Mouse (Mus musculus) ZHBTc4 (cell line): ENCODE measurements around the gene Cyren.

Experiments
- DNase-seq: peaks from one replicate; pipeline ENCODE4 v3.0.0-alpha.2; 2011; ENCODE audit warnings: low read depth, low spot score

Cyren gene

DNA sequence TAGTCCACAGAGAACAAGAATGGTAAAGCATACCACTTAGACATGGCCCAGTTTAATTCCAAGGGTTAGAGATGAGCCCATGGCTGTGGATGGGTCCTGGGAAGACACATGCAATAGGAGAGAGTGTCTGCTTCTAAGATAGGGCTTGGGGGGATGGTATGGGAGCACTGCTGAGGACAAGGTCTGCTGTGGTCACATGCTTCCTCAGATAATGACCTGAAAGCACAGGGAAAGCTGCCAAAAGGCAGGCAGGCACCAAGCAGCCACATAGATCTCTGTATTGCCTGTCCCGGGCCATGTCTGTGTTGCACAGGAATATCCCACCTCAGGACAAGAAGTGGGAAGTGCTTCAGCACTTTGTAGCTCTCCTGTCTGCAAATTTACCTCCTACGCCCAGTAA, 21.3 kb upstream of the Cyren start:
- DNase-seq = no peak

DNA sequence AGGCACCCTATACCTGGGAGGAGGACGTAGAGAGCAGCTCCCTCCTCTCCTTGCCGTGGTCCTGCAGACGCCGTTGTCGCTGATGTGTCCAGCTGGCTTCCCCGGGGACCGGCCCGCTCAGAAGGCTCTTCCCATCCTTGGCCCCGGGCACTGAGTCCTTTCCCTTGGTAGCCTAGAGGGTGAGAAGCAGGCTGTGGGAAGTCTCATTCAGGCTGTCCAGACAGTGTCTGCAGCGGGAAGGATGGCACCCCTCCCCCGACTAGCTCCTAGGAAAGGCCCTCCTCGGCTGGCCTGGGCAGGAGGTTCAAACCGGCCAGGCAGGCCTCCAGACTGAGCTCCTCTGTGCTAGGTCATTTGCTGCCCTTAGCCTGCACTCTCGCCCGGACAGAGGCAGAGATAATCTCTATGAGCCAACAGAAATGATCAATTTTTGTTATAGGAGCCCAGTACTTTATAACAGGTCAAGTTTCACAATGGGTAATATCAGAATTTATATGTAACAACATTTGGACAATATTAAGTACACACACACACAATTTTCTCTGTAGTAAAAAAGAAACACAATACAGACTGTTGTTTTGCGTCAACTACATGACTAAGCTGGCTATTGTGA, 18.4 kb upstream of the Cyren start:
- DNase-seq = no peak

DNA sequence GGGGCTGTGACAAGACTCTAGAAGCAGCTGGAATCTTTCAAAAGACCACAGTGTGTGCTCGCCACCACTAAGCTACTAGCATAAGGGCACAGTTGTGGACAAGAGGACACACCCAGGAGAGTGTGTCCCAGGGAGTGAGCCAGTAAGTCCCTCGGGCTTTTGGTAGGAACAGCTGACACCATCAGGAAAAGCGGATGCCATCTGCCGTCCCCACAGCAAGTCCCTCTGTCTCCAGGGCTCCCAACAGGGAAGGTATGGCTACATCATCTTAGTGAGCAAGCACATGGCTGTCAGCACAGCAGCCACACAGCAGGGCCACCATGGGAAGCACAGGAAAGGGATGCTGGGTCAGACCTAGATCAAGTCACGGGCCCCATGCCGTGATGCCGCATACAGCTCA, 17.7 kb upstream of the Cyren start:
- DNase-seq = no peak

DNA sequence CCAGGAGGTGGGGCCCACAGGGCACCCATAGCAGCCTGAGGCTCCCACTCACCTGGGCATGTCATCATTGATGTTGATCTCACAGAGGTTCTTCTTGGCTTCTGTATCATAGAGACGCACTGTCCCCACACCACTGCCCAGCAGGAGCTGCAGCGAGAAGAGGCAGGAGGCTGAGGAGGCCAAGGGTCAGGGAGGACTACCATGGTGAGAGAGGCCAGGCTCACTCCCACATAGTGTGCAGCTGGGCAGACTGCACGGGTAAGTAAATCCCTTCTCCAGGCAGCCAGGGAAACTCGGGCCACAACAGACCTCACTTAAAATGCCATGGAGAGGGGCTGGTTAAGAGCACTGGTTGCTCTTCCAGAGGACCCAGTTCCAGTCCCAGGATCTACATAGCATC, 11.3 kb upstream of the Cyren start:
- DNase-seq = no peak

DNA sequence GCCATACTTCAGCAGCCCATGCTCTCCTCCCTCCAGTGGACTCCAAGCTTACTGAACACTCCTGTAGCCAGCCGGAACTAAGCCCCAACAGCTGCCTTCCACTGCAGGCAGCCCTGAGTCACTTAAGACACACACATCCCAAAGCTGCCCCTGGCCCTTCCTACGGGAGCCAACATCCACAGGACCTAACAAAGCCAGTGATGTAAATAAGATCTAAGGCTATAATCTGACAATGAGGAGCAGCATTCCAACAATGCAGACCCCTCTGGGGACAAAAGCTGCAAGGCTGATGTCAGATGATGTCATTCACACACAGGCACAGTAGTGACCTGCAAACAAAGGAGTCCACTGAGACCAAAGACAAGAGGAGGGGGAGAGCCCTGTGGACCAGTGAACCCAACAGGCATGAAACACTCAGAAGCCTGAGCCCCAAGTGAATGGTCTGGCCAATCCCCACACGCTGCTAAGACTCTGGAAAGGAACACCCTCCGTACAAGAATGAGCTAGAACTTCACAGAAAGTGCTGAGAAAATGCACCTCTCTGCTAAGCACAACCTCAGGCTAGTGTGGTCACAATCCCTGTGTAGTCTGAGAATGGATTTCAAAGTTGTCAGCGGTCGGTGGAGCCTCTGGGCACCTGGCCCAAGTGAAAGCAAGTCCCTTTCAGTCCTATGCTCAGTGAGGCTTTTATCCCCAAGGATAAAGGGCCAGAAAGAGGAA, 9.4 kb upstream of the Cyren start:
- DNase-seq = no peak

DNA sequence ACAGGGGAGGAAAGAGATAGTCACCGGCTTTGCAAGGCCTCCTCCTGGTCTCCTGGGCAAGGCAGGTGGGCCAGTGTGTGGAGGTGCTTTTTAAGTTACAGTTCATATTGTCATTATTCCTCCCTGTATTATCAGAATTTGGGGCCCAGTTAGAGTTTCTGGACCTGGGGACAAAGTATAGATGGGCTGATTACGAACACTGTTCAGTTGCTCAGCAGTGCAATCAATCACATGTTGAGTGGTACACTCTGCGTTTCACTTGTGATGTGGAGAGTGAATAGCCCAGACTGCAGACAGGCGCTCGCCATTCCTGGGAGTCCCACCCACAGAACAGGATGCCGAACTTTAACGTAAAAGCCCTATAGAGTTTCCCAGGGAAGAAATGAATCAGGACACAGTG, 6.9 kb upstream of the Cyren start:
- DNase-seq = no peak

DNA sequence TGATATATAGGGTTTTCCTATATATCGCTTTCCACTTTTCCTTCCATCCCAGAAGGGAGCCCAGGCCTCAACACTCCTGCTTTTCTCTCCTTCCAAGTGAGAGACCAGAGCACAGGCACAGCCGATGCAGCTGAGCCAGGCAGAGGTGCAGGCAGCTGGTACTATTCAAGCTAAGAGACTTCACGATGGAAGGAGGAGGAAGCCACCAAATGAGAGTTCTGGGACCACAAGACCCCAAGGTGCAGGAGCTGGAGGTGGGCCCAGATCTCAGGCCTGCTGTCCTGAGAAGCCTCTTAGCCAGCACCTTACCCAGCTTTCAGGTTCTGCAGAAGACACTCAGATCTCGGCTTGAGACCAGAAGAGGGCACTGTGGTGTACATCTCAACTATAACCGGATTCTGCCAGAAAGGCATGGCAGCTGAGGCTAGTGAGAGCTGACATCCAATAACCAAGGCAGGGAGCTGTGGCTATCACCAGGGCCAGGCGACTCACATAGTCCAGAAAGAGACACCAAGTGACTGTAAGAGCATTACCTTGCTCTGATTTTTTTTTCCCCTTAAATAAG, 2.1 kb upstream of the Cyren start:
- peak; percentile 68 for DNase-seq

DNA sequence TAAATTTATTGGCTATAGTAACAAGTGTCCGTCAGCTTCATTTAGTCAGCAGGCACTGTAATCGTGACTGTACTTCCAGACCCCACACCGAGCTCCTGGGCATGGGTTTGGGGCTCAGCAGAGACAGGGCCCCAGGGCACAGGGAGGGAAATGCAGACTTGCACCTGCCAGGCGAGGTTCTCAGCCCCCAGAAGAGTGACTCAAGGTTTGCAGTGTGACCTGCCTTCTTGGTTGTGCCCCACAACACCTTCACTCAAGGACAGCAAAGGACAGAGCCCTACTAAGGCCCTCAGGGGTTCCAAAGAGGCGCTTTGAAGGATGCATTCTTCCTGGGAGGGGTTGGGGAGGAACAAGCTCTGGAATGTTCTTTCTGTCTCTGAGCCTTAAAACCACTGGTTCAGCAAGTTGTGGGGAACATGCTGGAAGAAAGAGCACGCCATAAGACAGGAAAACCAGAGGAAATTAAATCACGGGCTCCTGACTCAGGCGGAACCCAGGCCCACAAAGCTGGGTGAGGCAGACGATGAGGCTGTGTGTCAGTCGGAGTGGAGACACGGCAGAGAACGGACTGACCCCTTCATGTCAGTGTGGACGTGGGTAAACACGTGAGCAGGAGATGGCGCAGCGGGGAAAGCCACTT, 1.4 kb upstream of the Cyren start:
- no peak for DNase-seq

DNA sequence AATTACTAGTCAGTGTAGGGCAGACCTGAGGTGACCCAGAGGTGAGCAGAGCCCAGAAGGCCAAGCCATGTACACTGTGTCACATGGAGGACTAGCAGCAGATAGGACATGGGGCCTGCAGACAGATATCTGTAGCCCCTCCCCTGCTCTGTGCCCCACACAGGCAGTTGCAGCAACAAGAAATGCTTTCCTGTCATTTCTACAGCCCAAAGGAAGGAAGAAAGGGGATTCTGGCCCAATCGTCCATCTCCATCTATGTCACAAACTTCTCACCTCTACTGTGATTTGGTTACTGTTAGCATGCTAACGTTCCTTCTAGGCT, 1.1 kb downstream of the Cyren start:
- no peak for DNase-seq

DNA sequence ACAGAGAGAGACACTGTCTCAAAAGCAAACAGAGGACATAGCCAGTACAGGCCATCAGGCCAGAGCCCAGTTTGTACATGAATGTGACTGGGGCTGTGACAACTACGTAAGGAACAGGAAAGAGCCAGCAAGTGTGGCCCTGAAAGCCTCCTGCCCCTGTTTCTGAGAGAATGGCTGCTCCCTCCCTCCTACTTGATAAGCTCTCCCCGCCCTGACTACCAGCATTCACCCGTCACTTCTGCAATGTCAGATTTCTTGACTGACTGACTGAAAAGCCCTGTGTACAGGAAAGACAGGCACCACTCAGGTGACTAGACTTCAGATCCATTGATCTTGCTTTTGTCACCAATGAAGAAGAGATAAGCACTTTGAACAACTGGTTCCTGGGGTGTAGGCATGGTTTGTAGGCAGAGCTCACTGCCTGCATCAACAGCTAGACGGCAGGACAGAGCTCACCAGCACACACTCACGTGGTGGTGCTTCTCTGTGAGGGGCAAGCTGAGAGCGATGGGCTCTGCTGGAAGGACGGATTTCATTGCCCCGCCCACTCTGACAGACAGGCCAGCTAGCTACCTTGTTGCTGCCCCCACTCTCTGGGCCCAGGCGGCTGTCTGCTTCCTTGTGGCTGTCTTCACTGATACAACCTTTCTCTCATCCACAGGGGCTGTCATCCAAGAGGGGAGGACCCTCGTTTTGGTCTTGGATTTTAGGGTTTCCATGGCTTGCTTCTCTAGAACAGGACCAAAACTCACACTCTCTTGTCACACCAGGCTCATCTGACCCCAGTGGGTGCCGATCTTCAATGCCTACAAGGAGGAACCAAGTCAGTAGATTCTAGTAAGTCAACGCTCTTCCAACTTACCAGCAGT, 1.7 kb downstream of the Cyren start:
- no peak for DNase-seq

DNA sequence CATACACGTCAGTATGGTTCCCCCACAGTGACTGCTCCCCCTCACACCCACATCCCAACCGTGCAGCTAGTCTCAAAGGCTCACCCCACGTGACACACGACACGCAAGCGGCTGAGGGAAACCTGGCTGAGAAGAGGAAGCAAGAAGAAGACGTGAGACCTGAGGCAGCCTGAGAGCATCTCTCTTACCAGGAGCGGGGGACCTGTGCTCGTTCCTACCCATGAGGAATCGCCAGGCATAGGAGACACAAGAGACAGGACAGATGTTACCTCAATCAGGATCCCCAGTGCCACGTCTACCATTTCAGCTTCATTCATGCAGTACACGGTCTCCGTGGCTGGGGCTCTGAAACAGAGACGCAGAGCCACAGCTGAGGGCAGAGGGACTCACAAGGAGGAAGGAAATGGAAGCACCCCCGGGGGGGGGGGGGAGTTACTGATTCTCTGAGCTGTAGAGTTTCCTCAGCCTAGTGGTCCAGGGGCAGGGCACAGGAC, 2.5 kb downstream of the Cyren start:
- no peak for DNase-seq

DNA sequence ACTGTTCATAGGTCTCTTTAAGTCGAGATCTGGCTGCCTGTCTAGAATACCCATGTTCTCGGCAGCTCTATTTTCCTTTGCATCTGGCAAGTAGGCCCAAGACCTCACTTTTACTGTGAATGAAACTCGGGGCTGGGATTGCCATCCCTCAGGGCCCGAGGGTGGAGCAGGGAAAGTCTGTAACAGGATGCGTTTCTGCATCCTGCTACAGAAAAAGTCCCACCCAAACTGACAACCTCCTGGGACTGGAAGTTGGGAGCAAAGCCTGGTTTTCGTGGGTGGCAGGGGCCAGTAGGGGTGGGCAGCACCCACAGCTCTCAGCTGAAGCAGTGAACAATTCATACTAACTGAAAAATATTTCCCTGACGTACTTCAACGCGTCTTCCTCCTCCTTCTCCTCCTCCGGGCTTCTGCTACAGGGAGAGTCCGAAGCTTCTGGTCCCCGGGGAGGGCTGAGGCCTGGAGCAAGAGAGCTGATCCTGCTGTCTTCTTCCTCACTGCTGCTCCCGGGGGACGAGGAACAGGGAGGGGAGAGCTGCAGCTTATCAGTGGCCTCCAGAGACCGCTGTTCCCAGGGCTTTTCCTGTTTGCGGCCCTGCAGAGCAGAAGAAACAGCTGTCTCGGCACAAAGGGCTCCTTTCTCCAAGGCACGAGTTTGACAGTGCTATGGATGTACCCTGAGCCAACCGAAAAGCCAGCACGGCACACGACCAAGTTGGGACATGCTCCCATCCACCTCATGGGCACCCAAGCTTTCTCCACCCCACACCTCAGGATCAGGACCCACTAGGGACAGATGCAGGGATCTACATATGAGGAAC, 3.5 kb downstream of the Cyren start:
- no peak for DNase-seq

DNA sequence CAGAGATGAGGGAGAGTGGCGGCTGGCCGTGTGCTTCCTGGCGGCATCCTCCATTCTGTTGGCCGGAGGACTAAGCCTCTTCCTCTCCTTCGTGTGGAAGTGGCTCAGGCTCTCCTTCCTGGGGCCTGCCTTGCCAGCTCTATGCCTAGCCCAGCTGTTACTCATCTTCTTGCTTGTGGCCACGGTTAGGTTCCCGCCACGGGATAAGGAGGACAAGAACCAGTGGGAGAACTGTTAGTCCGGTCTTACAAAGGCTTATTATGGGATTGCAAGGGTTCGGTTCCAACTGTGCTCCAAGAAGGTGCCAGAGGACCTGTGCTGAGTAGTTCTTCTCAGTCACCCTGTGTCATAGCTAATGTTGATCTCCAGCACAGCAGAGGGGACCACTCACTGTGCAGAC, 5.0 kb downstream of the Cyren start:
- DNase-seq = no peak

DNA sequence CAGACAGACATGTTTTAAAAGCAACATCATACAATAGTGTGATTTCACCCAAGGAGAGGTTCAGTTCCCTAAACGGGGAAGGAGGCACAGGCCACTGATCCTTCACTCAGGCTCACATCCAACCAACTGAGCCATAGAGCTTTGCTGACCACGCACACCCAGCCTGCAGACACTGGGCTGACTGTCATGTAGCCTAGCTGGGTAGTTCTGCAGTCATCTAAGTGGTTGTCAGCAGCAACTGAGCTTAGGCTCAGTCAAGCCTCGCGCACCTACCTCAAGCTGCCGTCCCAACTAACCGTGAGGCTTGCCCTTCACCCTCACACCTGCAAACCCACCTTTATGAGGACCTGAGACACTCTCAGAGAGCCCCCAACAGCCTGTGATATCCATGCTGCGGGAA, 5.9 kb downstream of the Cyren start:
- no peak for DNase-seq

DNA sequence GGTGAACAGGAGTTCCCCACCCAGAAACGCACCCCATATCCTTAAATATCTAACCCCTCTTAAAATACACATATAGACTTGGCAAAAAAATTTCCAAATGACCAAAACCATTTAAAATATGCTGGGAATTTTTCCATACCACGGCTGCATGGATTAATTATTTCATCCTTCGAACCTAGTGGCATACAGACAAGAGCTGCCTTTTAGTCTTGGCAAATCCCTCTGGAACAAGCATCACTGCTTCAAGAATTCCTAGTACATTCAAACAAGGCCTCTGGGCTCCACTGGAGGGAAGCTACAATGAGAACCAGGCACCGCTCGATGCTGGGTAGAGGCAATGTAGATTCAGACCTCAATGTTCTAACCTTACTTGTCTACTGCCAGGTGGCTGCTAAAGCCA, 7.1 kb downstream of the Cyren start:
- no peak for DNase-seq

DNA sequence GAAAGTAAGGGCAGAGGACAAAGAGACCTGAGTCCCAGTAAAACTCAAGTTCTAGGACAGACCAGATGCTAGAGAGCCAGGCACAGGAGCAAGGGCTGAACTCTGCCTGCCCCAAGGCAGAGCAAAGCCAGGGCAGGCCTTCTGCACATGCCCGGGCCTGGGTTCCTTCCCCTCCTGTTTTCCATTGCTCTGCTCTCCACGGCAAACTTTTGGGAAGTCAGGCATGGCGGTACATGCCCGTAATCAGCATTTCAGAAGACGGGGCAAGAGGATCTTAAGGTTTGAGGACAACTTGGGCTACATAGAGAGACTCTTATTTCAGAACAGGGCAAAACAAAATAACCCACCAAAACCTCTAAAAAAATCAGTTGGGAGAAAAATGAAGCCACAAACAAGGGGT, 7.7 kb downstream of the Cyren start:
- no peak for DNase-seq

DNA sequence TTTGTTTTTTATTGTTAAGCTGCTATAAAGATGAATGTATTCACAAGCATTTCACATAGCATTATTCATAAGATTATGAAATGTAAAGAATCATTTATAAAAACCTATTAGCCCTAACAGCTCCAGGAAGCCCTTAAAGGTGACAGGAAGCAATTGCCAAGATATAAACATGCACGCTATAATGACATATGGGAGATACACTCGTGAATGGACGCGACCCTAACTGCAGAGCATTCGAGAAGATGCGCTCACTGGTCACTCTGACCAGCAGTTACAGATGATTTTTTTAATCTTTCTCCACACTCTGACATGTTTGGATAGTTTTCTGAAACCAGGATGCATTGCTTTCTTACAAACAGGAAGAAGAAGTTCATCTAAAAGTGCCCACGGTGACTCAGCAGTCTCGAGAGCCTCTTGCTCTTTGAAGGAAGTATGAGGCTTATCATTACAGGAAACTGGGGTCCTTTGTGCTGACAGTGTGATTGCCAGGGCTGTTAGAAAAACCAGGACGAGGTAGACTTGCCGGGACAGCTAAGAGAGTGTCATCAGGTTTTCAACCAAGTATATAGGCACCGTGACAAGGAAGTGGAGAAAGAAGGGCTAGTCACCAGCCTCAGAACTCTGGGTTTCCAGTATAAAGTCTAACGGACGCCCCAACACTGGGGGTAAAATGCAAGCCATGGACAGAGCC, 8.5 kb downstream of the Cyren start:
- DNase-seq = no peak

DNA sequence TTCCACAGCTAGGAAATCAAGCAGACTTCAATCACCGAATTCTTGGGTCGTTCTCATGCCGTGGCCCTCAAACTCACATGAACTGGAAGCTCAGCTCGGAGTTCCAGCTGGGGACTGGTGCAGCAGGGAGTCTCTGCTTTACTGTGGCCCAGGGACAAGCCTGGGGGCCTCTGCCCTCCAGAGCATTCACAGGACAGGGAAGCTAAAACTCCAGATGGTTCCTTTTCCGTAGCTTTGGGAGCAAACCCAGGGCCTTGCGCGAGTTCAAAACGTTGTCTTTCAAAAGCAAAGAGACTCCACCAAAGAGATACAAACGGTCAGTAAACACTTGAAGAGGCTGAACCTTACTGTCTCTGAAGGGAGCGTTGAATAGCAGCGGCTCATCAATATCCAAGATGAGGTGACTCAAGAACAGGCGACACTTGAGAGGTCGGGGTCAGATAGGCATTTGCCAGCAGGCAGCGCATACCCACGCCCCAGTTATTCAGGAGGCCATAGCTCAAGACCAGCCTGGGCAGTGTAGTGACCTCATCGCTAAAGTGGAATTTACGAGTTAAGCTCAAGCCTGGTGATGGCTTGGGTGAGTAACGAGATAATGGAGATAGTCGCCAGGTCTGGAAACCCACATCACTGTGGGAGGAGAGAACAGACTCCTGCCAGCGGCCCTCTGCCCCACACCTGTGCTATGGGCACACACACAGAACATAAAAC, 9.2 kb downstream of the Cyren start:
- no peak for DNase-seq

DNA sequence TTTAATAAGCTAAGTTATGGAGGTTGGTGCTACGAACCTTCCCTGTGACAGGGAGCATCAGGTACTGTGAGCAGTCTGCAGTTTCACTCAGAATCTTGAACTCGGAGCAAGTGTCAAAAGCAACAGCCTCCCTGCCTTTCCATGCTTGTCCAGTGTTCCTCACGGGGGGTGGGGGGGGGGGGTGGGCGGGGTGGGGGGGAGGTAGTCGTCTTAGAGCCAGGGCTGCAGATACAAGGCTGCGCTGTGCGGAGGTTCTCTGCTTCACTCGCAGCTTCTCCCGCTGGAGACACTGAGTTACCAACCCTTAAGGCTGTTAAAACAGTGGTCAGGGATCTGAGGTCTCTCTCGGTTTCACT, 9.9 kb downstream of the Cyren start:
- no peak for DNase-seq
